Mouse (Mus musculus): ENCODE data around the gene Cul5.

GRCm38 (mm10) chr9:53676921-53677320 is 7.1 kb upstream of the Cul5 start:
- TF ChIP-seq CTCF (IDR thresholded peaks at IDR 0.05; ENCODE audit: extremely low read depth, insufficient read depth, insufficient read length, insufficient replicate concordance) (no peak), POLR2A (IDR thresholded peaks at IDR 0.05; ENCODE audit: low read depth, low read length) (no peak)
